Mouse (Mus musculus) urinary bladder, postnatal 4 days (tissue): ENCODE data around the gene Dalrd3.
"Not testable (repeated sequence)": the region's sequence is repeated elsewhere in the genome, so short reads cannot be mapped to it uniquely, and the experiment has no call there.

Source experiments
- DNase-seq, 2 experiments: peaks; one replicate each; pipeline ENCODE4 v3.0.0; 2021 to 2022; ENCODE audit warnings: low spot score in 2 of 2

Gene Dalrd3

DNA sequence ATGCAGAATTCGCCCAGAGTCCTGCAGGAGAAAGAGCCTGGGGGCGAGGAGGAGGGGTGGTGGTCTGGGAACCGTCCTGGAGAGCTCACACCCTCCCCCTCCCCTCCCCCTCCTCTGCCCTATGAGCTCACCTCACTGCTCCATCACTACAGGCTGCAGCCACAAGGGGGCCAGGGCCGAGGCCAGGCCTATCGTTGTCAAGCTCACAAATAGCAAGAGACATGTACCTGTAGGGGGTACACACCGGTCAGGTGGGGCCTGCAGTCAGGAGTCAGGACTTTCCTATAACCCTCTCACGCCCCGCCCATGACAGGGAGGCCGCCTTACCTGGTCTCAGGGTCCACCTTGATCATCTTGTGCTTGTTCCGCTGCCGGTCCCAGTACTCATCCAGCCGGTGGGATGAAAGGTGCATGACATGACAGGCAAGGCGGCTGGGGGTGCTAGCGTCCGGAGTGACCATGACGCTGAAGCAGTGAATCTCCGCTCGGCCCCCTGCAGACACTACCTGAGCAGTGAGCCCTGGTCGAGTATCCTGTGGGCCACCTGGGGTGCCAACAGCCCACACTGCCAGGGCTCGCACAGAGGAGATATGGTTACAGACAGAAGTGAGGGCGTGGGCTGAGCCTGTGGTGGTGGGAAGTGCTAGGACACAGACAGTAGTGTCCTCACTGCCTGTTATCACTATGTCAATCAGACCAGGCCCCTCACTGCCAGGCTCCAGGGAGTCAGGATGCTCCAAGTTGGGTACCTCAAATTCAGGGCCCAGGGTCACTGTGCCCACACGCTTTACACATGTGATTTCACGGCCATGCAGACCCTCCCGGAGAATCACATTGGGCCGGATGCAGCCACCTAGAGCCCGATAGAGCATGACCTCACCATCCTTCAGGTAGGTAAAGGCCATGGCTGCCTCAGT is 4.3 kb downstream of the Dalrd3 start:
- peak; percentile 58 to 79 for DNase-seq

DNA sequence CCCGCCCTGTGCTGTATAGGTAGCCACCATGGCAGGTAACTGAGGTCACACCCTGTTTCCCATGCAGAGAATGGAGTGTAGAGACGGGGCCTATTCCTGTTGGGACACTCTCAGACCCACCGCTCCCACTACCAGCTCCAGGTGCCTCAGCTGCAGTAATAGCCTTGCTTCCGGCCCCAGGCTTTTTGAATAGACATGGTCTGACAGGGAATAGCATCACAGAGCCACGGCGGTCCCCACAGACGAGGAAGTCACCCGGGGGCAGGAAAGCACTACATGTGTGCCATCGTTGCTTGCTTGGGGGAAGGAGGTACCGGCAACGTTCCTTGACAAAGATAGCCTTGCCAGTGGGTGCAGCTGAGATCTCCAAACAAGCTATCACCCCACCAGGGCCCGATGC is 5.2 kb downstream of the Dalrd3 start:
- no peak for DNase-seq

DNA sequence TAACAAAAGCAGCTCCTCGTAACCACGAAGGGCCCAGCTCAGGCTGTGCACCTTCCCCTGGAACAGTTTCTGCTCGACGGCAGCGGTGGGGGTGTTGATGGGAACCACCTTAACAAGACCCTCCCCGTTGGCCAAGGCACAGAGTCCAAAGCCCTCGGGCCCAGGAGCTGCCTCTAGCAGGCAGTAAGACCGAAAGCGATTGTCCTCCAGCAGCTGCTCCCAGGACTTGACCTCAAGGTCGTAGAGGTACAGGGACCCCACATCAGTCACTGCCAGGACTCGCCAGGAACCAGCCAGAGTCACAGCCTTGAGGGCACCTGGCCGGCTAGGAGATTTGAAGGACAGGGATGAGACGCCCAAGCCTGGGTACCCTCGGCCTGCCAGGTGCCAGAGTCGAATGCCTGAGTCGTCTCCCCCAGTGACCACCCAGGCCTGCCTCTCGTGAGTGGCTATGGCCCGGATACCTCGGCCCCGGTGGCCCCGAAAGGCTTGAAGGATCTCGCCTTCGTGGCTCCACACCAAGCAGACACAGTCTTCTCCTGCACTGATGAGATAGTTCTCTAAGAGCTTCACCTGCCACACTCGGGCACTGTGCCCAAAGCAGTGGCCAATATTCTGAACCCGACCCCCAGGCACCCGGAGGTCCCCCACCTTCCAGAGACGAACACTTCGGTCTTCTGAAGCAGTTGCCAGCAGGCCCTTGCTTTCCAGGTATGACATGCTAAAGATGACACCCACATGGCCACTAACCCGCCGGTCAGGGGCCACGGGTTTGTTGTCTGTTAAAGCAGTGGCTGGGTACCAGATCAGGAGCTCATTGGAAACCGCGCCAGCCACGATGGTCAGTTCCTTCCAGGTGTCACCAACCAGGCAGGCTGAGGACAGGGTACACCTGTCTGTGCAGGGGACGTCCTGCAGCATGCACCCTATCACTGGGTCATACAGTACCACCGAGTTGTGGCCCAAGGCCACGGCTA is 5.9 kb downstream of the Dalrd3 start:
- no peak for DNase-seq

DNA sequence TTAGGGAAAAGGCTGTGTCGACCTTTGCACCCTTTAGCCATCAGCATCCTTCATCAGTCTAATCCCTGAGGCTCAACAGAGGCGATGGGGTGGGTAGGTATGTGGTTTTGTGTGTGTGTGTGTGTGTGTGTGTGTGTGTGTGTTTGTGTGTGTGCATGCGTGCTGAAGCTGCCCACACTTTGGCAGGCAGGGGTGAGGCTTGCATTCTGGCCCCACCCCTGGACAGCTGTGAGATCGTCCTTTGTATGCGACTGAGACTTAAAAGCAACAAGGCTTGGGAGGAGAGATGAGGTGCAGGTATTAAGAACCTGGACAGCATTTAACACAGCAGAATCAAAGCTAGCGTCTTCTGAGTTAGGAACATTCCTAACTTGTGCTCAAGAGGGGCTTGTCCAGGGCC is 7.3 kb downstream of the Dalrd3 start:
- DNase-seq, result no peak

DNA sequence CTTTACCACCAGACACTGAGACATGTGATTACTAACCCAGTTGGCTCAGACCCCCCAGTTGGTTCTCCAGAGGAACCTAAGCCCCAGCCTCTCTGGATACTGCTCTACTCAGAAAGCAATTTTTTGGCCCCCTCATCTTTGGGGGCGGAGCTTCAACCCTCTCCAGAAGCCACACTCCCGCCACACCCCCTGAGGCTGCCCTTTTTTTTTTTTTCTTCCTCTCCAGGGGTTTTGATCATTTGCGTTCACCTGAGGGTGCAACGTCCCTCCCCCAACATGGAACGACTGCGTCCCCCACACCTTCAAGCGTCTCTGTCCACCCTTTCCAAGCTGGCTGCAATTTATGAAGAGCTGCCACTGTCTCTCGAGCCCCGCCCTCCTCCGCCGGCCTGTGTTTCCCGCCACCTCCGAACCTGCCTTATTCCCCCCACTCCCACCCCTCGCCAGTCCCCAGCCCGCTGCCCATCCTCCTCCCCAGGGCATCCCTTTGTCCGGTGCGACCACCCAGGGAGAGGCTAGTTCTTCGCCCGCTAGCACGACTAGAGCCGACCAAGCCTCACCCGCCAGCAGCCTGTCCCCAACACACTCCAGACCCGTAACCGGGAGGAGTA is 8.4 kb downstream of the Dalrd3 start:
- DNase-seq, result peak; percentile 52 to 74

DNA sequence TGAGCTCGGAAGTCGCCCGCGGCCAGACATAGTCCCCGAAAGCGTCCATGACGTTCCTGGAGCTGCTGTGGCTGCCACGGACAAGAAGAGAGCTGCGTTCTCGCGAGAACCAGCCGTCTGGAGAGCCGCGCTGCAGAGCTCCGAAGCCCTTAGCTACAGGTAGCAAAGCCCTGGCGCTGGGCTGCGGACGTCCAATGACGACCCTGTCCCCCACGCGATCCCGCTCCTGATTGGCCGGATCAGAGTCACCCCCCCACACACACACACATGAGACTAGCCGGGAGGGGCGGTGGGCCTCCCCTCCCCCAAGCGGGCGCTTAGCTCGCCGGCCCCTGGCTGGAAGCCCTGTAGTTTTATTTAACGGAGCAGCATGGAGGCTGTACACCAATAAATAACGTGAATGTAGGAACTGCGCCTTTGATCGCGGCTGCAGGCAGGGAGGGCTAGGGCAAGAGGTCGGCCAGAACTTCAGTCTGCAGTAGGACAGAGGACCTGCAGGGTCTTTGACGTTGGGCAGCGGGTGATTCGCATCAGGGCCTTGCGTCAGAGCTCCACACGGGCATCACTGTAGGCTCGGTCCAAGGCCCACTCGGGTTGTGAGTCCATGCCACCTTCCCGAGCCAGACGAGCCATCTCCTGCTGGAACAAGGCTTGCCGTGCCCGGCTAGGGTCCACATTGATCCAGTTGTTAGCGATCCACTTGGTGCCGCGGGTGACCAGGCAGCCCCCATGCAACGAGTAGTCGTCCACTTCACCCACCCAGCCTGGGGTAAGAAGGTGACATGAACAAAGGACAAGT is 9.1 kb downstream of the Dalrd3 start, which contains the start of gene Wdr6:
TSS of gene Wdr6 (minus strand) at position 195 of the 799 bp plus-strand sequence.
- DNase-seq, result peak; percentile 93 to 94

DNA sequence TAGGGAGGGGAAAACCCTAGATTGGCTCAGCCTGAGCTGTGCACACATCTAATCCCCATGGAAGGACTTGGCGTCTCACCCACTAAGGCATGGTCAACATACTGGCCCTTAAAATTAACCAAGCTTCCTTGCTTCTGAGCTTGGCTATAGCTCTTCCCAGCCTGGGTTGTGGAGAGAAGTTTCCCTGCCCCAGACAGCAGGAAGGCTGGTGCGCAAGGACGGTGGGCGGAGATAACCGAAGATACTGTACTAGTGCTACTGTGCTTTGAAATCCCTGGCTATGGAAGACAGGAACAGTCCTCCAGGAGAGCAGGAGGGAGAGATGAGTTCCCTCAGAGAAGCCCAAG is 9.6 kb downstream of the Dalrd3 start:
- no peak for DNase-seq

DNA sequence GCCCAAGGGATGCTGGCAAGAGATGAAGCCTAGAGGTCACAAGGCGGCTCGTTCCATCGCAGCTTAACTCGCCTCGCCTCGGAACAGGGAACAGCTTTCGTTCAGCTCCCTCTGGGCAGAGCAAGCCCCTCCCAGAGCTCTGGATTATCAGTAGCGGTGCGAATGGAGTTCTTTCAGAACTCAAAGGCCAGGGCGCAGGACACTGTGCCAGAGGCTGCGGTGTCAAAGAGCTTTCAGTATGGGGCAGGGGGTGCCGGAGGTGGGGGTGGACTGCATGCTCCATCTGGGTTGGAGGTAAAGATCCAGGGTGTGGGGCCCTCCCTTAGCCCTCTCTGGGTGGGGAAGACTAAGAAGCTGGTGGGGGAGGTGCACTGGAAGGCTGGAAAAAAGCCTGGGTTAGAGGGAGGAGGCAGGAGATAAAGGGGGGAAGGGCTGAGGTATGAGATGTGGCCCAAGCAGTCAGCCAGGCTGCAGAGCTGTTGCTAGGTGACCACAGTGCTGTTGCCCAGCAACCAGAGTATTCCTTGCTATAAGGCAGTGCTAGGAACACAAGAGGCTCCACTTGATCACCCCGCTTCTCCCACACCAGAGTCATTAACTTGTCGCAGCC is 18.0 kb downstream of the Dalrd3 start:
- DNase-seq, result peak; percentile 71

DNA sequence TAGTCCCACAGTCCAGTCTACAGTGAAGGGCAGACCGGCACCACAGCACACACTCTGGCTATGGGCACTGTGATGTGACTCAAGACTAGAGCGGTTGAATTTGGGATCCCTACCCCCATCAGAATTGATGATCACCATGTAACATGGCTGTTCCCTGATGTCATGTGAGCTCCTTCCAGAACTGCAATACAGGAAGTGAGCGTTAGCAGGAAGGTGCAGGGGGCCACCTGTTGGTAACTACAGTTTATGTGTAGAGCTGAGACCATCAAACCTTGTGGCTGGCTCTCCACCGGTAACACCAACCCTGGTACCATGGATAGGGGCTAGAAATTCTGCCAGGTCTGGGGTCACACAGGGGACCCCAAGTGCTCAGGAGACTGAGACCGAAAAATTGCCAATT is 19.5 kb downstream of the Dalrd3 start:
- DNase-seq, result no peak

DNA sequence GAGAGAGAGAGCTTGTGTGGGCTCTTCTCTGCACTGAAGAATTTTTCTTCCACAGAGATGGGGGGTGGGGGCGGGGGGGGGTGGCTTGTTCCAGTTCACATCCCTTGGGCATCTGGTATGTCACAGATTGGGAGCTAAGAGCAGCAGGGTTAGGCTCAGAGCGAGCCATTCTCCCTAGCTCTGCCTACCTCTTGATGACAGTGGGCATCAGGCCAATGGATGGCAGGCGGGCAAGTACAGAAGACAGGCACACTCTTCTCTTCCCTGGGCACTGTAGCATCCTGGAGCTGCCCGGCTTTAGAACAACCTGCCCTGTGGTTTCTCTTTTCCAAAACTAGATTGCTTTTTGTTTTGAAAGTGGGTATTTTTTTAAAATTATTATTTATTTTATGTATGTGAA is 21.8 kb downstream of the Dalrd3 start:
- DNase-seq, result no peak

DNA sequence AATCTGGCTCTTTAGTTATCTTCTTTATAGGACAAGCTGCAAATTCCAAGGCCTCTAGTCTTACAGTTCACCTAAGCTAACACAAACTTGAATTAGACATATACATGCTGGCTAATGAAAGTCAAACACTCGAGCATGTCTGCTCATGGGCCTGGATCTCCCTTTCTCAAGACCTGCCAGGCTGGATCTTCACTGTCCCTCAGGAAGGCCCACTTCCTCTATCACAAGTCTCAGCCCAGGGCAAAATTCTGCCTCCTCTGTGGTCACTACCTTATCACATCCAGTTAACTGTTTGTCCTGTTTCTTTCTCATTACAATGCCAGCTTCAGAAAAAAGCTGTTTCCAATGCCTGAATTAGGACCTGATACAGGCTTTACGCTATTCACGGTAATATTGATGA is 24.7 kb downstream of the Dalrd3 start:
- DNase-seq, result no peak

DNA sequence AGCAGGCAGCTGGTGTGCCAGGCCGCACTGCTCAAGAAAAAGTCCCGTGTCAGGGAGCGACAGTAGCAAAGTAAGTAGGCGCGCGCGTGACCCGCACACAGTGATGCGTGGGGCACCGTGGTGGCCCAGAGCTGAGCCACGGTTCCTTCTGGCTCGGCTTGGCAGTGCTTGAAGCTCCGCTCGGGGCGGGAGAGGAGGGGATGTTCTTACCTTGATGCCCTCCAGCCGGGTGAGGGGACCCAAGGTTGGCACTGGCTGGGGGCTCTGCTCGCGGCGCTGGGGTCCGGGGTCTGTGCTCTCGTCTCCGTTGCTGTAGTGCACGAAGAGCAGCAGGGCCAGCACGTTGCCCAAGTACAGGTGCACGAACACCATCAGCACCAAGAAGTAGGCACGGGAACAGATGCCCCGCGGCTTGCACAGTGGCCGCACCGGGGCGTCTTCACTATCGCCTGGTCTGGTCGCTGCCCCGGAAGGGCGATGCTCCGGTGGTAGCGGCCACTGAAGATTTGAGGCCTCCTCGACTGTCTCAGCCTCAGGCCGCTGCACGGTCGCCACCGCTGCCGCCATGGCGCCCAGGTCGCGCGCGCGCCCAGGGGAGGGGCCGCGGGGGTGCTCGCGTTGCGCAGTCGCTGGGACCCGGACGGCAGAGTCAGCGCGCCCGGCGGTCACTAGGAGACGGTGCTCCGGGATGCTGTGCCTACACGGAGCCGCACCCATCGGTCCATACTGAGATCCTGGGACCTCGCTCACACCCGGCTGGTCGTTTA is 27.5 kb downstream of the Dalrd3 start, which contains the start of gene P4htm:
TSS of gene P4htm (minus strand) at position 670 of the 767 bp plus-strand sequence.
- DNase-seq, result peak; percentile 57 to 76

DNA sequence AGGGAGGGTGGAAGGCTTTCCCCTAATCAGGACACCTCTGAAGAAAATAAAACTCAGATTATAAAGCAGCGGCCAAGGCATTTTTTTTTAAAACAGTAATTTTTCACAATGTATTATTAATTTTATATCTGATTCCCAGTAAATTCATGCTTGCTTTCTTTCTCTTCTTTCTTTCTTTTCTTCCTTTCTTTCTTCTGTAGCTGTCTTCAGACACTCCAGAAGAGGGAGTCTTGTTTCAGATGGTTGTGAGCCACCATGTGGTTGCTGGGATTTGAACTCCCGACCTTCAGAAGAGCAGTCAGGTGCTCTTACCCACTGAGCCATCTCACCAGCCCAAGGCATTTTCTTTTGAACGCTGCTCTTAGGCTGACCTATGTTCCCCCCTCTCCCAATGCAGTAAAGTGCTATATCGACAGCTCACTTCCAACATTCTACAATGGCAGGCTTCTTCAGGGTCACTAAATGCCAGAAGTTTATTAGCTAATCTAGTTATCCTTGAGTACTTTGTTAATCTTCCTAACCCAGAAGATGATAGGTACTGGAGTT is 29.4 kb downstream of the Dalrd3 start:
- no peak for DNase-seq

DNA sequence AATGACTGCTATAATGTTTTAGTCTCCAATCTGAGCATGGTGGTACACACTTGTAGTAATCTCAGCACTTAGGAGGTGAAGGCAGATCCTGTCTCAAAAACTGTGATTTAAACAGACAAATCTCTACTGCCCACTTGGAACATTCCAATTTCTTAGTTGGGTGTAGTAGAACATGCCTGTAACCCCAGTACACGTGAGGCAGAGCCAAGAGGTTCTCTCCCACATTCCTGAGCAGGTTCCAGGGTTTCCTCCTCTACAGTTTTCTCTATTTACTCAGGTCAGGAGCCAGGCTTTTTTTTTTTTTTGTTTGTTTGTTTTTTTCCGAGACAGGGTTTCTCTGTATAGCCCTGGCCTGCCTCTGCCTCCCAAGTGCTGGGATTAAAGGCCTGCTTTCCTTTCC is 30.3 kb downstream of the Dalrd3 start:
- DNase-seq, result no peak

DNA sequence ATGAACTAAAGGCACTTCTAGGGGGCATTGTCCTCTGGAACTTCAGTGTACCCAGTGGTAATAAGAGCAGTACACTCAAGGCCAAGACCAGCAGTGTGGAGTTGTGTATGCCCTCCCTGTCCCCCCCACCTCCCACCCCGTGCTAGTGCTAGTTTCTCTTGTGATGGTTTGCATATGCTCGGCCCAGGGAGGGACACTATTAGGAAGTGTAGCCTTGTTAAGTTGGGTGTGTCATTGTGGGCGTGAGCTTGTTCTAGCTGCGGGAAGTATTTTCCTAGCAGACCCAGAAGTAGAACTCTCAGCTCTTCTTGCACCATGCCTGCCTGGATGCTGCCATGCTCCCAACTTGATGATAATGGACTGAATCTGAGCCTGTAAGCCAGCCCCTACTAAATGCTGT is 32.3 kb downstream of the Dalrd3 start:
- no peak for DNase-seq

DNA sequence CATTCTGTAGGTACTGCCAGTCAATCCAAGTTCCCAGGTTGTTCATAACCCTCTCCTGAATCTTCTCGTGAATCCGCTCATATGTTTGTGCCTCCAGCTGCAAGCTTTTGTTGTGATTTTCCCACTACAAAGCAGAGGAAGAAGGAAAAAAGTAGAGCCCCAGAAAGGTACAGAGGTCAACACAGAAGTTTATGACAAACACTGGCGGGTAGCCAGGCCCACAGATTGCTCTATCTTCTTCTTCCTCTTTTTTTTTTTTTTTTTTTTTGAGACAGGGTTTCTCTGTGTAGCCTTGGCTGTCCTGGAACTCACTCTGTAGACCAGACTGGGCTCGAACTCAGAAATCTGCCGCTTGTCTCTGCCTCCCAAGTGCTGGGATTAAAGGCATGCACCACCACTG is 38.2 kb downstream of the Dalrd3 start:
- DNase-seq, result not testable (repeated sequence)

DNA sequence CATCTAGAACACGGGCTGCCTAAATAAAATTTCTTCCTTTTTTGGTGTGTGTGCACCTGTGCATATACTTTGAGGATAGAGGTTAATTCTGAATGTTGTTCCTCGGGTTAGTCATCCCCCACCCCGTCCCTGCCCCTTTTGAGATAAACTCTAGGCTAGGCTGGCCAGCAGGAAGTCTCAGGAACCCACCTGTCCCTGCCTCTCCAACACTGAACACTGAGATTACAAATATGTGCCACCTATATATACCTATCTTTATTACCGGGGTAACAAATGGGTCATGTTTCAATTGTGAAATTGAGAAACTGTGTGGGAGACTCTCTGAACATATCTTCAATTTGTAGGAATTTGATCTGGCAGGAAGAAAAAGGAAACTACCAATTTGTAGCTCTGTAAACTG is 39.2 kb downstream of the Dalrd3 start:
- DNase-seq, result no peak

DNA sequence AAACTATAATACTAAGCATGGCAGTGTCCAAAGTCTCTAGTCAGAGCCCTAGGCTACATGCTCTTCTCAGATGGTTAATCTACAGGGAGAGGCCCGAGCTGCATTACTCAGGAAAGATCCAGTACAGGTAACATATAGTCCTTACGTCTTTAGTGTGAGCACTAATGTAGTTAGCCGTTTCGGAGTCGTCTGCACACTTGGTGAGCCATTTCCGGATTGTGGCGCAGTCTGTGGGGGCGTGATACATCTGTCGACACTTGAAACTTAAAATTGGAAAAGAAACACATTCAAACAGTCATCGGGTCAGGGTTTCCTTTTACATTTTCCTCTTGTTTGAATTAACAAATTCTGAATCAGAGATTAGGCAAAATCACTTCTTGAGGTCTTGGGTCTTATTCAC is 41.8 kb downstream of the Dalrd3 start:
- no peak for DNase-seq

DNA sequence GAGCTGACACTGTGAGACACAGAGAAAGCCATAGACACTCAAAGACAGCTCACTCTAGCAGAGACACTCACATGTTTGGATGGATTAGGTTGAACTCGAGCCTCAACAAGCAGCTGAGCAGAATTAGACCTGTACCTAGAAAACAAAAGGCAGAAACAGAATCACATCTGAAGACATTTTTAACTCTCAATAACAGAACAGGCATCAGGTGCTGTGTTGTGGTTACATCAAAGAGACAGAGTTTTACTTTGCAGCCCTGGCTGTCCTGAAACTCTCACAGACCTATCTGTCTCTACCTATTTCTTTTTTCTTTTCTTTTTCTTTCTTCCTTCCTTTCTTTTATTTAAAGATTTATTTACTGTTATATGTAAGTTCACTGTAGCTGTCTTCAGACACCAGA is 47.6 kb downstream of the Dalrd3 start:
- no peak for DNase-seq
